Mouse (Mus musculus) bone marrow macrophage, adult 2 months (primary cell): ENCODE data around the gene Hmgcs2. TPM values are rescaled to one million over a fixed set of nuclear protein-coding genes. Genes with fewer than 3 reads are reported as not detected.

ENCODE experiments used
- H3K27ac ChIP-seq: 2 replicates; pipeline ENCODE4 v1.5.1; 2012; ENCODE audit warnings: low read depth, low read length; ENCODE audit not compliant: insufficient read depth
- H3K4me1 ChIP-seq: 2 replicates; pipeline ENCODE4 v1.6.1; 2012; ENCODE audit warnings: low read length; ENCODE audit not compliant: control insufficient read depth, insufficient read depth
- H3K4me3 ChIP-seq: 2 replicates; pipeline ENCODE4 v1.5.1; 2012; ENCODE audit warnings: mild to moderate bottlenecking, low read length, moderate library complexity; ENCODE audit not compliant: insufficient read depth
- CTCF ChIP-seq: IDR thresholded peaks from 2 replicates; pipeline ENCODE4 v1.5.1; 2012; ENCODE audit warnings: low read depth, mild to moderate bottlenecking, low read length, moderate library complexity
- POLR2A ChIP-seq: IDR thresholded peaks from 2 replicates; pipeline ENCODE4 v1.6.1; 2012; ENCODE audit warnings: mild to moderate bottlenecking, low read depth, low read length, borderline replicate concordance
- polyA plus RNA-seq: library from polyadenylated mRNA; stranded (reverse); fragments of >200 nt; gene quantifications from 2 replicates; pipeline ENCODE4 v1.2.4, GENCODE M21; 2012; ENCODE audit not compliant: missing spikeins, insufficient read depth, insufficient read length

The Hmgcs2 gene
- polyA plus RNA-seq, 1 experiment: not detected

DNA sequence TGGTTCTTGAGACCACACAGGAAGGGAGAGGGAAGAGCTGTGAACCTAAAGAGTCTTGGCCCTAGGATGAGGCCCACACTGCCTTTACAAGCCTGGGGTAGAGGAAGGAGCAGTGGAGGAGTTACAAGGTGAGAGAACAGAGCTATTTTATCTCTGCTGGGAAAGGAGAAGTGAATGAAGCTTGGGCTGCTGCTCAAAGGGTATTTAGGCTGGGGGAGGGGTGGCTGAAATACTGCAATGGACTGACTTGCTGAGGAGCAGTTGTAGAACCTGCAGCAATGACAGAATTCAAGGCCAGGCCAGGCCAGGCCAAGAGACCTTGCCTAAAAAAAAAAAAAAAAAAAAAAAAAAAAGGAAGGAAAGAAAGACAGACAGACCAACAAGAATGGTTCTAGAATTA is 55.1 kb downstream of the Hmgcs2 start:
- H3K4me3 ChIP-seq: no peak overlapping the region
- H3K27ac ChIP-seq: no peak overlapping the region
- TF ChIP-seq CTCF: no peak
- no peak for TF ChIP-seq POLR2A
- H3K4me1 ChIP-seq: peaks cover 31% of the 10 kb centered on the region

GRCm38 (mm10) chr3:98335886-98336285 is 55.7 kb downstream of the Hmgcs2 start:
- Histone ChIP-seq H3K4me1 (peaks cover 35% of the 10 kb centered on the region), H3K27ac (no peak overlapping the region), H3K4me3 (no peak overlapping the region)
- TF ChIP-seq CTCF: no peak
- TF ChIP-seq POLR2A: no peak

GRCm38 (mm10) chr3:98336661-98337654 is 56.7 kb downstream of the Hmgcs2 start:
- peak overlapping the region; percentile 64 for H3K27ac ChIP-seq
- peak overlapping the region; percentile 90 for H3K4me3 ChIP-seq
- H3K4me1 ChIP-seq: peaks cover 38% of the 10 kb centered on the region
- TF ChIP-seq POLR2A: no peak
- no peak for TF ChIP-seq CTCF

- peak overlapping the region; percentile 64 for H3K27ac ChIP-seq
- H3K4me3 ChIP-seq: peak overlapping the region; percentile 90
- TF ChIP-seq CTCF: no peak
- no peak for TF ChIP-seq POLR2A
- H3K4me1 ChIP-seq: peaks cover 38% of the 10 kb centered on the region
These were observed 58.4 kb downstream of the Hmgcs2 start for GRCm38 (mm10) chr3:98338584-98339041.

- Histone ChIP-seq H3K4me1 (peaks cover 38% of the 10 kb centered on the region), H3K27ac (peak overlapping the region; percentile 64), H3K4me3 (peak overlapping the region; percentile 90)
- TF ChIP-seq CTCF (no peak), POLR2A (no peak)
These were observed 59.0 kb downstream of the Hmgcs2 start for GRCm38 (mm10) chr3:98339097-98339705.

- peak within 1 kb of the TSS; percentile 64 for H3K27ac ChIP-seq
- H3K4me3 ChIP-seq: peak within 1 kb of the TSS; percentile 90
- H3K4me1 ChIP-seq: peaks cover 38% of the 10 kb centered on the region
These were observed 59.5 kb downstream of the Hmgcs2 start, which contains the start of gene Phgdh for GRCm38 (mm10) chr3:98339706-98340109. Gene Phgdh, minus strand, starts transcription at chr3:98339990.

DNA sequence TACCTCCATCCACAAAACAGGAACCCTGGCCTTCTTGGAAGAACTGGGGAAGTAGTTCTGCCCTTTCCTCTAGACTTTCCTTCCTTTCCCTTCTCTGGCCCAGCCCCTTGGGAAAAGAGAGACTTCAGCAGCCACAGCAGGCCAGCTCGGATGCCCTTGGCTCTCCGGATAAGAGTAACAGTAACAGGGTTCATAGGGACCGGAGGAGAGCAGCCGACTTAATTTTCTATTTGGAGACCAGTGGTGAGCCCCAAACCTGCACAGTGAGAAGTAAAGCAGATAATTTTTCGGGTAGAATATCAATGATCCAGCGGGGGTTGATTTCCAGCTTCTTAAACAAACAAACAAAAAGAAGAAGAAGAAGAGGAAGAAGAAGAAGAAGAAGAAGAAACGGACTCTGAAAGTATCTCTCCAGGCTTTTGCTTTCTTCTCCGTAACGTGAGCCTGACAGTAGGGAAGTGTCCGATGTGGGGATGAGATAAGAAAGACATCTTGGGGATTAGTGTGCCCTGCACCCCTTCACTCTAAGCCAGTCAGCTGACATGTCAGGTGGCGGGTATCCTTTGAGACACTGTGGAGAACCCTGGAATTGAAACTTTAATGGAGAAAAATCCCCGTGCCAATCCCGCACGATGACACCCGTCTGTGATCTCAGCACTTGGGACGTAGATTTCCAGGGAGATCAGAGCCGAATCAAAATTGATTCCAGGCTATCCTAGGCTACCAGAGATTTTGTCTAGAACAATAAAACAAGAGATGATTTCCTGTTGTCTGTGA is 60.8 kb downstream of the Hmgcs2 start:
- H3K4me1 ChIP-seq: peaks cover 26% of the 10 kb centered on the region
- no peak overlapping the region for H3K4me3 ChIP-seq
- no peak overlapping the region for H3K27ac ChIP-seq
- no peak for TF ChIP-seq CTCF
- TF ChIP-seq POLR2A: no peak

- peaks cover 14% of the 10 kb centered on the region for H3K4me1 ChIP-seq
- no peak overlapping the region for H3K4me3 ChIP-seq
- no peak overlapping the region for H3K27ac ChIP-seq
- TF ChIP-seq POLR2A (no peak), CTCF (no peak)
These were observed 63.0 kb downstream of the Hmgcs2 start for GRCm38 (mm10) chr3:98343235-98343634.

GRCm38 (mm10) chr3:98348106-98348505 is 67.9 kb downstream of the Hmgcs2 start:
- peaks cover 7% of the 10 kb centered on the region for H3K4me1 ChIP-seq
- H3K27ac ChIP-seq: peak overlapping the region; percentile 4; the same call in 1 of the 2 replicates
- H3K4me3 ChIP-seq: peak overlapping the region; percentile 32
- TF ChIP-seq CTCF: no peak
- no peak for TF ChIP-seq POLR2A
